Mouse (Mus musculus): ENCODE results near the gene Sestd1.

Gene Sestd1

GRCm38 (mm10) chr2:77280512-77281409 lies at the start of gene Sestd1:
TSS of gene Sestd1 (minus strand) at chr2:77280592.
- in situ Hi-C loops (cut with MboI) = no loop called here

GRCm38 (mm10) chr2:77327246-77327645 lies 46.9 kb upstream of the Sestd1 start:
- in situ Hi-C loops (cut with MboI) = no loop called here

GRCm38 (mm10) chr2:77323739-77324138 lies 43.3 kb upstream of the Sestd1 start:
- in situ Hi-C loops (cut with MboI) = no loop called here

- in situ Hi-C loops (cut with MboI) = no loop called here
Observed at GRCm38 (mm10) chr2:77323156-77323555, 42.8 kb upstream of the Sestd1 start.

- in situ Hi-C loops (cut with MboI) = no loop called here
Observed at GRCm38 (mm10) chr2:77319196-77319595, 38.8 kb upstream of the Sestd1 start.

GRCm38 (mm10) chr2:77316961-77317360 lies 36.6 kb upstream of the Sestd1 start:
- in situ Hi-C loops (cut with MboI) = no loop called here

GRCm38 (mm10) chr2:77313846-77314245 lies 33.5 kb upstream of the Sestd1 start:
- in situ Hi-C loops (cut with MboI) = no loop called here

GRCm38 (mm10) chr2:77312616-77313015 lies 32.2 kb upstream of the Sestd1 start:
- in situ Hi-C loops (cut with MboI) = no loop called here

GRCm38 (mm10) chr2:77309313-77309712 lies 28.9 kb upstream of the Sestd1 start:
- in situ Hi-C loops (cut with MboI) = no loop called here

- in situ Hi-C loops (cut with MboI) = no loop called here
Observed at GRCm38 (mm10) chr2:77304494-77304893, 24.1 kb upstream of the Sestd1 start.

GRCm38 (mm10) chr2:77303716-77304115 lies 23.3 kb upstream of the Sestd1 start:
- in situ Hi-C loops (cut with MboI) = no loop called here

GRCm38 (mm10) chr2:77302655-77303348 lies 22.4 kb upstream of the Sestd1 start:
- in situ Hi-C loops (cut with MboI) = no loop called here

GRCm38 (mm10) chr2:77301687-77302389 lies 21.4 kb upstream of the Sestd1 start:
- in situ Hi-C loops (cut with MboI) = no loop called here

- in situ Hi-C loops (cut with MboI) = no loop called here
Observed at GRCm38 (mm10) chr2:77289701-77290100, 9.3 kb upstream of the Sestd1 start.

GRCm38 (mm10) chr2:77286755-77287154 lies 6.4 kb upstream of the Sestd1 start:
- in situ Hi-C loops (cut with MboI) = no loop called here

- in situ Hi-C loops (cut with MboI) = no loop called here
Observed at GRCm38 (mm10) chr2:77284281-77284899, 4.0 kb upstream of the Sestd1 start.

- in situ Hi-C loops (cut with MboI) = no loop called here
Observed at GRCm38 (mm10) chr2:77279861-77280511, 406 bp downstream of the Sestd1 start.

GRCm38 (mm10) chr2:77277272-77277671 lies 3.1 kb downstream of the Sestd1 start:
- in situ Hi-C loops (cut with MboI) = no loop called here

- in situ Hi-C loops (cut with MboI) = no loop called here
Observed at GRCm38 (mm10) chr2:77275851-77276250, 4.5 kb downstream of the Sestd1 start.

GRCm38 (mm10) chr2:77274976-77275641 lies 5.3 kb downstream of the Sestd1 start:
- in situ Hi-C loops (cut with MboI) = no loop called here

- in situ Hi-C loops (cut with MboI) = no loop called here
Observed at GRCm38 (mm10) chr2:77272953-77273352, 7.4 kb downstream of the Sestd1 start.

All from mature B cell (primary cell).